Mouse (Mus musculus) heart, postnatal 0 days (tissue): ENCODE results near the gene Eif4g3.

Experiments used
- CTCF ChIP-seq: IDR thresholded peaks from 2 replicates; pipeline ENCODE4 v1.5.1; 2016; ENCODE audit warnings: antibody characterized with exemption, control low read depth, low read depth
- EP300 ChIP-seq: IDR thresholded peaks from 2 replicates; pipeline ENCODE4 v1.6.1; 2016; ENCODE audit warnings: antibody characterized with exemption, low read depth

- TF ChIP-seq CTCF (no peak), EP300 (no peak)
Observed at GRCm38 (mm10) chr4:137998232-137998631, 5.4 kb downstream of the Eif4g3 start.
